In the genomic region with DNA sequence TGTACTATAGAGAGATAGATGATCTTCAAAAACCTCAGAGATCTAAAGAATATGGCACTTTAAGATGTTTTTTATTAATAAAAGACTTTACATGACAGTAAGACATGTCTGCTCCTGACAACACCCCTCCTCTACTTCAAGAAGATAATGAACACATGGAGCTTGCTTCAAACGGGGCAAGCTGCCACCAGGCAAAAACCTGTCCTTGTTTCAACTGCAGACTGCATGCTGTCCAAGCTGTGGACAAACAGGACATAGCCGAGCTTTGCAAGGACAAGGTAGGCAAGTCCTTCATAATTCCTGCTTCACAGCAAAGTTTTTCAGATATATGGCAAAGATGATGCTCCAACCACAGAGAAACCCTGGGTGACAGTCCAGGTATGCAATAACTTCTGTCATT, we compare ENCODE assay signal across 20 mouse cellular contexts. TPM values are rescaled to one million over a fixed set of nuclear protein-coding genes. Genes with fewer than 3 reads are reported as not detected.
DNase-seq lines count a peak whose midpoint lies in the region; ATAC-seq and TF ChIP-seq lines count a peak whose summit lies in the region.
"Had no signal": no experiment of that assay in that cellular context is flagged by ENCODE, and none has a peak within 500 bp of the region (broad histone marks: within the 10 kb centered on the region; RNA-seq: fewer than 3 reads in every experiment).

No protein-coding gene starts in this region.

- intact Hi-C loops in heart, postnatal 10 days (cut with DNase I) = no loop called here

- H3K36me3 ChIP-seq in heart, embryonic 11.5 days (ENCODE audit: control insufficient read depth, insufficient read depth, low read length) = no peaks in the 10 kb centered on the region
- H3K36me3 ChIP-seq: embryonic facial prominence, embryonic 13.5 days; forebrain, embryonic 12.5 days; heart, embryonic 13.5 days; hindbrain, embryonic 13.5 days had no signal

- no peak overlapping the region for H3K4me2 ChIP-seq in heart, embryonic 11.5 days
- H3K4me2 ChIP-seq: embryonic facial prominence, embryonic 13.5 days; forebrain, embryonic 12.5 days; heart, embryonic 13.5 days; hindbrain, embryonic 13.5 days had no signal

- peak; percentile 3 to 9 for DNase-seq in heart, postnatal 10 days
- DNase-seq in cerebellum, adult 2 months = peak; percentile 36 to 50
- peak; percentile 41 for DNase-seq in cerebellum, adult 9-11 months
- peak; percentile 41 to 46 for DNase-seq in cerebellum, postnatal 36 days
- DNase-seq in spleen, postnatal 10 days (ENCODE audit: low spot score in 2 of 2) = no peak
- DNase-seq in kidney, adult 8-10 months = no peak
- DNase-seq: adrenal gland, adult 8-10 months; forebrain, postnatal 0 days; gastrocnemius, postnatal 25 days; heart, adult 11 months; kidney, adult 11 months; kidney, postnatal 10 days had no signal

- no peaks in the 10 kb centered on the region for H3K4me1 ChIP-seq in heart, embryonic 11.5 days (ENCODE audit: control insufficient read depth, insufficient read depth, low read length)
- peaks cover 4% of the 10 kb centered on the region for H3K4me1 ChIP-seq in cerebellum, adult 2 months (ENCODE audit: control insufficient read depth, insufficient read depth, low read length)
- H3K4me1 ChIP-seq: forebrain, embryonic 12.5 days; heart, embryonic 13.5 days; hindbrain, embryonic 13.5 days had no signal

- H3K9ac ChIP-seq in heart, embryonic 11.5 days (ENCODE audit: low read depth, low read length) = no peak overlapping the region
- H3K9ac ChIP-seq: embryonic facial prominence, embryonic 13.5 days; forebrain, embryonic 12.5 days; forebrain, postnatal 0 days; heart, embryonic 13.5 days; hindbrain, embryonic 13.5 days had no signal

- H3K27ac ChIP-seq in heart, embryonic 11.5 days (ENCODE audit: low read depth, low read length) = no peak overlapping the region
- H3K27ac ChIP-seq in cerebellum, adult 2 months (ENCODE audit: insufficient read depth, low read length) = no peak overlapping the region
- H3K27ac ChIP-seq: embryonic facial prominence, embryonic 13.5 days; forebrain, embryonic 12.5 days; heart, embryonic 13.5 days; hindbrain, embryonic 13.5 days; hindbrain, postnatal 0 days had no signal

- H3K9me3 ChIP-seq in heart, embryonic 11.5 days (replicated peaks; ENCODE audit: control insufficient read depth, low read length) = no peaks in the 10 kb centered on the region
- H3K9me3 ChIP-seq: embryonic facial prominence, embryonic 13.5 days; forebrain, embryonic 12.5 days; heart, embryonic 13.5 days; hindbrain, embryonic 13.5 days had no signal

- no peak for TF ChIP-seq CTCF in cerebellum, adult 2 months (IDR thresholded peaks at IDR 0.05; ENCODE audit: borderline replicate concordance, insufficient read depth, low read depth, low read length)

- no peaks in the 10 kb centered on the region for H3K27me3 ChIP-seq in heart, embryonic 11.5 days (ENCODE audit: control insufficient read depth, insufficient read depth, low read length)
- no peaks in the 10 kb centered on the region for H3K27me3 ChIP-seq in cerebellum, adult 2 months (ENCODE audit: control insufficient read depth, insufficient read depth, low read length)
- H3K27me3 ChIP-seq: embryonic facial prominence, embryonic 13.5 days; forebrain, embryonic 12.5 days; heart, embryonic 13.5 days; hindbrain, embryonic 13.5 days had no signal

- no peak for TF ChIP-seq POLR2A in cerebellum, adult 2 months (IDR thresholded peaks at IDR 0.05; ENCODE audit: borderline replicate concordance, insufficient read depth, low read length)

- 62% methylated on average over 2 of the region's 2 CpGs for WGBS in heart, embryonic 11.5 days (ENCODE audit: insufficient replicate concordance)
- WGBS in cerebellum, adult 2 months = 8% methylated on average over 2 of the region's 2 CpGs

- H3K4me3 ChIP-seq in heart, embryonic 11.5 days (ENCODE audit: low read depth, low read length) = no peak overlapping the region
- H3K4me3 ChIP-seq in cerebellum, adult 2 months (replicated peaks; ENCODE audit: insufficient read depth, low read depth, low read length) = no peak overlapping the region
- H3K4me3 ChIP-seq: embryonic facial prominence, embryonic 13.5 days; forebrain, embryonic 12.5 days; heart, embryonic 13.5 days; hindbrain, embryonic 13.5 days had no signal

- ATAC-seq in heart, embryonic 11.5 days (replicated peaks; ENCODE audit: insufficient number of reproducible peaks, low FRiP score, low TSS enrichment) = no peak
- ATAC-seq: forebrain, postnatal 0 days; hindbrain, postnatal 0 days had no signal

RNA-seq across cellular contexts. Expression of a gene that starts 18.6 kb away (rescaled TPM):
- not detected for total RNA-seq in heart, postnatal 10 days (2021)
- not detected in 2 replicates for polyA plus RNA-seq in heart, embryonic 11.5 days (2014; fragmentation: Nextera tagmentation; extraction: Ambion mirVana)
- not detected in 2 replicates for polyA plus RNA-seq in cerebellum, adult 2 months (2012; rRNA removed)
- total RNA-seq: forebrain, postnatal 0 days; hematopoietic stem cell, adult 5-6 weeks had no signal
- polyA plus RNA-seq: forebrain, embryonic 12.5 days; forebrain, postnatal 0 days; heart, postnatal 0 days; hindbrain, embryonic 13.5 days; hindbrain, postnatal 0 days had no signal

RNA-seq across cellular contexts. Expression of a gene that starts 34.0 kb away (rescaled TPM):
- total RNA-seq in heart, postnatal 10 days (2021) = 10 to 100 TPM; 32.5 to 34.2 TPM
- 16.3 and 17.3 TPM in 2 replicates for polyA plus RNA-seq in heart, embryonic 11.5 days (2014; fragmentation: Nextera tagmentation; extraction: Ambion mirVana)
- 62.7 and 78.7 TPM in 2 replicates for polyA plus RNA-seq in cerebellum, adult 2 months (2012; rRNA removed)

RNA-seq across cellular contexts. Expression of a gene that starts 54.4 kb away (rescaled TPM):
- 100 to 1,000 TPM; 189 to 194 TPM for total RNA-seq in heart, postnatal 10 days (2021)
- polyA plus RNA-seq in heart, embryonic 11.5 days (2014; fragmentation: Nextera tagmentation; extraction: Ambion mirVana) = 182 and 194 TPM in 2 replicates
- polyA plus RNA-seq in cerebellum, adult 2 months (2012; rRNA removed) = 223 and 224 TPM in 2 replicates

Comparison
In these comparisons a context has a peak if more than half of its experiments do, and no peak if none do; other contexts are left out.
1. DNase-seq: peak in heart, postnatal 10 days (2 of 2), cerebellum, adult 2 months (2 of 2), cerebellum, adult 9-11 months (single experiment) and cerebellum, postnatal 36 days (2 of 2); none in spleen, postnatal 10 days (0 of 2) and kidney, adult 8-10 months (0 of 2).